Mouse (Mus musculus) T-helper 17 cell (primary cell): ENCODE data around the gene Gimap1.

ENCODE experiments used
- in situ Hi-C, 2 experiments: fragments of 300-600 bp; cut with MboI, MseI; formaldehyde crosslinking; loops; 1 replicate in 1 of 2; 2 replicates in 1 of 2; pipeline ENCODE4 v1.15.1; 2025; ENCODE audit warnings: high pct_unique_total_duplicates in 2 of 2

The Gimap1 gene

DNA sequence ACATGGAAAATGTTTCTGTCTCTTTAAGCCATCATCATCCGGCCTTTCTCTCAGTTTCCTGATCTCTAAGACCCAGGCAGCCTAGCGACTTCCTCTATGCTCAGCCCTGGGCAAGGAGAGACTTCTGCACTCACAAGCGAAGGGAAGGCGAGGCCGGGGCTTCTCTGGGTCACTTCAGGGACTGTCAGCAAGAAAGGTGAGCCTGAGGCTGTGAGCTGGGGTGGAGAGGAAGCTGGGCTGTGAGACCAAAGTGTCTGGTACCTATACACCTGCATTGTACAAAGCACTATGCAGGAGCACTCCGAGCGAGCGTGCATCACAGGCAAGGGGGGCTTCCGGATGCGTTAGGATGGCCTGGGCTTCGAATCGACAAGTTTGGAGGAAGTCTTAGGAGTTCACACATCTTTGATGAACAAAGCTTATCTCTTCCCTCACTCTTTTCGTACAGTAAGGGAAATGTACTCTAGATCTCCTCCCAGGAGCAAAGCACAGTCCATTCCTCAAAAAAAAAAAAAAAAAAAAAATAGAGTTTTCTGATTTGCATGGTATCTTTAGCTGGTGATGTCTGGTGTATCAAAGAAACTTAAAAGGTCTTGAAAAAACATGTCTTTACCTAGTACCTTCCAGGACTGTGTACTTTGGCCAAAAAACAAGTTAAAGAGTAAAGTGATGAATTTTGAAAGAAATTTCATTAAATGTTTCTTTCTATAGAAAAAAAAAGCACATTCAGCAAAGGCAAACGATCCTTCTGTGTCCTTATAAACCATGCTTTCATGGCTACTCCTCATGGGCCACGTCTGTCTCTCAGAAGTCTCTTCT, at the start of gene Gimap1:
Gene Gimap1, plus strand, starts transcription at position 94 of the 819 bp plus-strand sequence.
- in situ Hi-C loops: loop anchor here in 1 of 2 experiments (5.0 kb wide), 1 partner anchor 92 kb away; the partner anchor contains the start of gene Gimap8

DNA sequence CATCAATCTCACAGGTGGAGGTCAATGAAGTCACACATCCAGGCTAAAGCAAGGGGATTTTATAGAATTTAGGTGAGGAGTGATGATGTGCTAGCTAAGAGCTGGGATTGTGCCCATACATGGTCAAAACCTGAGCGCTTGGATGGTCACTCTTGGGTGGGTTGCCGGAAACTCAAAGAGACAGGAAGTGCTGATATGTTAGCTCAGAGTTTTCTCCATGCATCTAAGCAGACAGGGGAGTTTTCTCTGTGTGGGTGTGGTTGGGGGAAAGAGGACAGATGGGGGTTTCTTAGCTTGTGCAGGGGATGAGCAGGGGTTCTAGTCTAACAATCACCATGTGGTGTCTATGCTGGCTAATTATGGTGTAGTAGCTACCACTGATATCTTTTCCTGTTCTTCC, 49.5 kb upstream of the Gimap1 start:
- in situ Hi-C loops: loop anchor here in 1 of 2 experiments (10.0 kb wide), 1 partner anchor 55 kb away; the partner anchor contains the start of gene Gimap5

GRCm38 (mm10) chr6:48692962-48693361, 45.9 kb upstream of the Gimap1 start:
- in situ Hi-C loops: no loop called here

- in situ Hi-C loops: no loop called here
Observed at GRCm38 (mm10) chr6:48696830-48697554, 41.9 kb upstream of the Gimap1 start.

DNA sequence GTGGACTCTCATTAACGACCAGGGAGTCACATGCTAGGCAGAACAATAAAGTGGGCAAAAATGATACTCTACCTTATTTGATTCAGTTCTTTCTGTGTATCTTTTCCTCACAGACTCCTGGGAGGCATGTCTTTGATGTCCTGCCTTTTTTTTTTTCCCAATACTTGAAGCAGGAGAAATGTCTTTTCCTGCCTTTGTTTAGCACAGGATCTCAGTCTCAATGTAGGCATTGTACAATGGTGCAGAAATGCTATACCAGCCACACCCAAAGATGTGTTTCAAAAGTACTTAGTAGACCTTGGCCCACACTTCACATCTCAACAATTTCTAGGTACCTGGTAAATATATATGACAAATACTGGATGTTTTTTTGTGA, 41.3 kb upstream of the Gimap1 start:
- in situ Hi-C loops: no loop called here

GRCm38 (mm10) chr6:48698066-48698856, 40.6 kb upstream of the Gimap1 start:
- in situ Hi-C loops: no loop called here

DNA sequence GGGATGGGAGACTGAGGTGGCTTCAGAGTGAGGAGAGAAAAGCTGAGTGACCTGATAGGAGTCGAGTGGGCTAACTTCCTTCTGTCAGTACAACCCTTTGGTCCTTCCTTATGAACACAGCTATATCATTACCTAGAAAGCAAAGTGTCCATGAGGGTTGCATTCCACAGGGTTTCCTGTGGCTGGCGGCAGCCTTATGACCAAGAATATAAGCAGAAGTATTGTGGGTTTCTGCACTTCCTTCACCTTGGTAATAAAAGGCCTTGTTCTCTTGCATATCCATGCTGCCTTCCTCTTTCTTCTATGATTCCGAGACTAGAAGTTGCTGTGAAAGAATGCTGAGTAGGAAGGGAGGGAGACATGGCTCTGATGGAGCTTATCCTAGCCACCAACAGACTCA, 40.0 kb upstream of the Gimap1 start:
- in situ Hi-C loops: no loop called here

- in situ Hi-C loops: loop anchor here (5.0 to 25.0 kb wide), 3 partner anchors 53 to 1046 kb away; partner anchors contain the start of gene Gimap8 (in 1 of the 2)
Observed at GRCm38 (mm10) chr6:48700251-48701075, 38.4 kb upstream of the Gimap1 start.

DNA sequence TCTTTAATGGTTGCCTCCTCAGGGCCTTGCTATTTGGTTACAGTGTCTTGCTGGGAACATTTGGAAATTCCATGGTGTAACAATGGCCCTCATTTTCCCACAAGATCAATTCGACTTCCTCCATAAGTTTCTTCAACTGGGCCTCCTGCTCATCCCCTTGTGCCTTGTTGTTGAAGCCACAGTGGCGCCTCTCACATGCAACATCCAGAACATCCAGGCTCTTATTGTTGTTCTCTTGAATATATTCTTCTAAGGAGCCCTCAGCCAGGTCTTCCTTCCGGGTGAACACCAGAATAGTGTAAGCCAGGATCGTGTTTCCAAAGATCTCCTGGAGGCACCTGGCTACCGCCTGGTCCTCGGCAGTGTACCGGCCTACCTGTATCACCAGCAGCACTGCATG, 36.7 kb upstream of the Gimap1 start:
- in situ Hi-C loops: loop anchor here (5.0 to 25.0 kb wide), 3 partner anchors 55 to 1047 kb away; partner anchors contain the start of gene Gimap8 (in 1 of the 2)

GRCm38 (mm10) chr6:48702601-48703000, 36.3 kb upstream of the Gimap1 start:
- in situ Hi-C loops: loop anchor here (5.0 to 25.0 kb wide), 3 partner anchors 55 to 1048 kb away; partner anchors contain the start of gene Gimap8 (in 1 of the 2)

GRCm38 (mm10) chr6:48704146-48704545, 34.7 kb upstream of the Gimap1 start:
- in situ Hi-C loops: loop anchor here (5.0 to 25.0 kb wide), 3 partner anchors 57 to 1049 kb away; partner anchors contain the start of gene Gimap8 (in 1 of the 2)

- in situ Hi-C loops: loop anchor here (10.0 to 25.0 kb wide), 2 partner anchors 944 to 1051 kb away; no protein-coding TSS in a partner anchor
Observed at GRCm38 (mm10) chr6:48706130-48706529, 32.7 kb upstream of the Gimap1 start.

- in situ Hi-C loops: loop anchor here in 1 of 2 experiments (10.0 to 25.0 kb wide), 2 partner anchors 956 to 1034 kb away; no protein-coding TSS in a partner anchor
Observed at GRCm38 (mm10) chr6:48718455-48718854, 20.4 kb upstream of the Gimap1 start, which contains the start of the genes Gm28053 and Gimap7. TSS of gene Gm28053 (plus strand) at chr6:48718607. TSS of gene Gimap7 (plus strand) at chr6:48718621.

DNA sequence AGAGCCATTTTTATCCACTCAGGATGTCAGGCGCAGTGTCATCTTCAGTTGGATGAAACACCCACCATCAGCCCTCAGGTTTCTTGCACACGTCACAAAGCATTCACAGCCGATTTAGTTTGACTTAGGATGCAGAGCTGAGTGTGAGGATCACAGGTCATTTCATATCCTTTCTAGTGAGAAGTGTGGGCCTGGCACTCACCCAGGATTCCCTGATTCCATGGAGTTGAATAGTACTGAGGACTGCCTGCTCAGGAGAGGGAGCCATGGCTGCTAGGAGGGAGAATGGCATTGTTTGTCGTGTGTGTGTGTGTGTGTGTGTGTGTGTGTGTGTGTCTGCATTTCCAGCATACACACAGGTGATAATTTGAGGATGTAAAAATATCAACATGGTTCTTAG, 18.5 kb upstream of the Gimap1 start:
- in situ Hi-C loops: loop anchor here in 1 of 2 experiments (25.0 kb wide), 1 partner anchor 958 kb away; no protein-coding TSS in a partner anchor

GRCm38 (mm10) chr6:48723468-48723867, 15.4 kb upstream of the Gimap1 start:
- in situ Hi-C loops: loop anchor here in 1 of 2 experiments (25.0 kb wide), 1 partner anchor 961 kb away; no protein-coding TSS in a partner anchor

GRCm38 (mm10) chr6:48725476-48725875, 13.4 kb upstream of the Gimap1 start:
- in situ Hi-C loops: no loop called here

DNA sequence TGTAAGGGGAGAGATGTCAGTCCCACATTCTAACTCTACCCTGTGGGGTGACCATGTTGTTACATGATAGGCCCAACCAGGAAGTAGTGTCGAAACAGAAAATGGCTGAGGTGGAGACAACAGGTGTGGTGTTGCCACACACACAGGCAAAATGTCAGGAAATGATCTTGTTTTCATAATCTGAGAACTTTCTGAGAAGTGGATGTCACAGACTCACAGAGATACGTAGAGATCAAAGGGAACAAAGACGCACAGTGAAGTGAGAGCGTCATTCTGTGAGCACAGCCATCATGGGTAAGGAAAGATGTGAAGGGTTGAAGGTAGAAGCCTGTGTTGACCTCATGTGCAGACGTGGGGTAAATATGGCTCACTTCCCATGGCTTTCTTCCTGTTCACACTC, 11.1 kb upstream of the Gimap1 start:
- in situ Hi-C loops: no loop called here

- in situ Hi-C loops: no loop called here
Observed at GRCm38 (mm10) chr6:48732864-48733304, 6.0 kb upstream of the Gimap1 start.

DNA sequence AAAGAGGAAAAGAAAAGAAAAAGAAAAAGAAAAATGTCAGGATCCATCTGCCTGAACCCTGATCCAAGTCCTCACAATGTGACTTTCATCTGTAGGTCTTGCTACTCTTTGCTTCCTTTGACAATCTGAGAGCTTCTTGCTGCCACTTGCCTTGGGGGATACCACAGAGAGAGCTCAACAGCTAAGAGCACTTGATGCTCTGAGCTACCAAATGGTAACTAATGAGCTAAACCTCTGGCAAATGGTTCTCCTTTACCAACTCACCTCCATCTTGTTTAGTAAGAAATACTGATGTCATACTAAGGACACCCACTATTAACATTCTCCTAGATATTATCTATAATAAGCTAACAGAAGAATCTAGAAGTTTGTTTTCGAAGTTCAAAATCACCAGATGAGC, 5.2 kb upstream of the Gimap1 start:
- in situ Hi-C loops: no loop called here

DNA sequence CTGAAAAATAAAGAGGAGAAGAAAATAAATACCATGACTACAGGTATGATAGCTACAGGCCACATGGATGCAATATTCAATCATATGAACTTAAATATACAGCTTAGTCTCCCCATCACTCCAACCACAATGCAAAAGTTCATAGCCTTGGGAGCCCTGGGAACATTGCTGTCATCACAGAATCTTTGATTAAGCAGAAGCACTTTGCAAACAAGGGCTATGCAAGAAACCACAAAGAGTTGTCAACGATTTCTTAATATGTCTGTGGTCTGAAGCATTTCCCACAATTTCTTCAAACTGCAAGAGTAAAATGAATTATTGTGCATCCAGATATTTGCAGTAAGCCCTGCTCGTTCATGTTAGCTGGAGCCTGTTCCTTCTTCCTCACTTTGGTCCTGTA, 1.8 kb upstream of the Gimap1 start:
- in situ Hi-C loops: loop anchor here in 1 of 2 experiments (5.0 kb wide), 1 partner anchor 90 kb away; the partner anchor contains the start of gene Gimap8
